Mouse (Mus musculus) intestine, embryonic 14.5 days (tissue): ENCODE results near the gene Icam5. TPM values are rescaled to one million over a fixed set of nuclear protein-coding genes. Genes with fewer than 3 reads are reported as not detected.
"Not testable (repeated sequence)": the region's sequence is repeated elsewhere in the genome, so short reads cannot be mapped to it uniquely, and the experiment has no call there.

ENCODE experiments used
- ATAC-seq: fragments of 200-750 bp; cut with Nextera tagmentation; replicated peaks from 2 replicates; pipeline ENCODE4 v1.8.0; 2017; ENCODE audit warnings: low read depth, moderate number of reproducible peaks, moderate TSS enrichment, moderate library complexity; ENCODE audit not compliant: low FRiP score, low TSS enrichment
- DNase-seq: peaks from one replicate; pipeline ENCODE4 v3.0.0-alpha.2; 2018; ENCODE audit warnings: low spot score
- H3K27ac ChIP-seq: fragments of 300-500 bp; sonication (generic); 2 replicates; pipeline ENCODE4 v1.5.1; 2014; ENCODE audit warnings: low read depth, mild to moderate bottlenecking, control low read depth
- H3K27me3 ChIP-seq: fragments of 300-500 bp; sonication (generic); replicated peaks from 2 replicates; pipeline ENCODE4 v1.6.1; 2014; ENCODE audit warnings: low read length, control low read depth; ENCODE audit not compliant: control insufficient read depth, insufficient read depth
- H3K36me3 ChIP-seq: fragments of 300-500 bp; sonication (generic); 2 replicates; pipeline ENCODE4 v1.6.1; 2014; ENCODE audit warnings: low read length, control low read depth; ENCODE audit not compliant: control insufficient read depth, insufficient read depth
- H3K4me1 ChIP-seq: fragments of 300-500 bp; sonication (generic); replicated peaks from 2 replicates; pipeline ENCODE4 v1.6.1; 2014; ENCODE audit warnings: low read length, control low read depth, mixed read lengths; ENCODE audit not compliant: control insufficient read depth, insufficient read depth
- H3K4me2 ChIP-seq: fragments of 300-500 bp; sonication (generic); 2 replicates; pipeline ENCODE4 v1.6.1; 2014; ENCODE audit warnings: low read length
- H3K4me3 ChIP-seq: fragments of 300-500 bp; sonication (generic); 2 replicates; pipeline ENCODE4 v1.5.1; 2014; ENCODE audit warnings: low read depth, low read length, control low read depth, mixed read lengths
- H3K9ac ChIP-seq: fragments of 300-500 bp; sonication (generic); 2 replicates; pipeline ENCODE4 v1.6.1; 2014; ENCODE audit warnings: mild to moderate bottlenecking, low read length
- H3K9me3 ChIP-seq: fragments of 300-500 bp; sonication (generic); 2 replicates; pipeline ENCODE4 v1.6.1; 2016; ENCODE audit warnings: low read length, control low read depth; ENCODE audit not compliant: control insufficient read depth
- WGBS: fragments of 180-500 bp; shearing (Covaris S2); extraction: QIAGEN DNeasy Blood & Tissue Kit; methylation state at CpG from one replicate; pipeline ENCODE4 v1.1.7; 2014; 5-methylcytosine and 5-hydroxymethylcytosine counted together
- polyA plus RNA-seq: library from polyadenylated mRNA; unstranded; fragments of >200 nt; fragmentation: Nextera tagmentation; extraction: Ambion mirVana; gene quantifications from 2 replicates; pipeline ENCODE4 v1.2.1, GENCODE M21; 2014

Icam5 gene
- polyA plus RNA-seq, 1 experiment from 2014 or later = 0.12 TPM

DNA sequence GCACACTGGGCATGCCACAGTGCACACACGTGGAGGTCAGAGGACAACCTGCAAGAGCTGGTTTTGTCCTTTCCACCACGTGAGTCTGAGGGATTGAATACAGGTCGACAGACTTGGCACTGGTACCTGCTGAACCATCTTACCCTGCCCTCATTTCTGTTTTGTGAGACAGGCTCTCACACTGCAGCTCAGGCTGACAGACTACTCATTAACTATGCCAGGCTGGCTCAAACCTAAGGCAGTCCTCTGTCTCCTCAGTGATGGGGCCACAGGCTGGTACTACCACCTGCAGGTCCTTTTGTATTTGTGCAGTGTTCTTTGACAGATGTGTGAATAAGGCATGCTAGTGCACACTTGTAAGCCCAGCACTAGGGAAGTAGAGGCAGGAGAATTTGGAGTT, 36.8 kb upstream of the Icam5 start:
- ATAC-seq (no peak), DNase-seq (no peak)
- Histone ChIP-seq H3K9ac (no peak overlapping the region), H3K27ac (no peak overlapping the region), H3K27me3 (no peaks in the 10 kb centered on the region), H3K4me3 (no peak overlapping the region), H3K9me3 (no peaks in the 10 kb centered on the region), H3K4me2 (no peak overlapping the region), H3K4me1 (peaks cover 8% of the 10 kb centered on the region), H3K36me3 (no peaks in the 10 kb centered on the region)
- WGBS = 79% methylated on average over 3 of the region's 3 CpGs

DNA sequence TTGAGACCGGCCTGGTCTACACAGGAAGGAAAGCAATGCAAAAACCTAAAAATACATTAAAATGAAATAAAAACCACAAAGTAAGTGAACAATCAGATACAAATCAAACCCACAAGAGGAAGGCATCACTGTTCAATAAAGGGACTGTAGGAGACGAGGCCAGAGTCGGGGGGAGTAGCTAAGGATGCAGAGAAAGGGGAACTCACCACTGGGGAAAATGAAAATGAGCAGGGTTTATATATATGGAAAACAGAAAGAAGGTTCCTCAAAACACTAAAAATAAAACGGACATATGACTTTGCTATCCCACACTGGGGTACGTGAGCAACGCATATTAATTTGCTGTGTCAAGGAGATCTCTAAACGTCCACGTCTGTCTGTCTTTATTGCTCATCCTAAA, 34.8 kb upstream of the Icam5 start:
- H3K4me1 ChIP-seq = no peaks in the 10 kb centered on the region; the same call in 1 of the 2 replicates

GRCm38 (mm10) chr9:20998337-20998736, 33.5 kb upstream of the Icam5 start:
- H3K4me1 ChIP-seq, ATAC-seq, H3K36me3 ChIP-seq, DNase-seq, H3K4me2 ChIP-seq, H3K27ac ChIP-seq, H3K4me3 ChIP-seq, H3K9me3 ChIP-seq, H3K9ac ChIP-seq, H3K27me3 ChIP-seq: not testable (repeated sequence)
- WGBS = 74% methylated on average over 1 of the region's 1 CpGs

More for the DNA sequence above, 34.8 kb upstream of the Icam5 start:
- DNase-seq = no peak
- no peak for ATAC-seq
- Histone ChIP-seq H3K9ac (no peak overlapping the region), H3K9me3 (no peaks in the 10 kb centered on the region), H3K36me3 (no peaks in the 10 kb centered on the region), H3K27me3 (no peaks in the 10 kb centered on the region), H3K4me2 (no peak overlapping the region), H3K27ac (no peak overlapping the region), H3K4me3 (no peak overlapping the region)
- WGBS = 87% methylated on average over 8 of the region's 8 CpGs

DNA sequence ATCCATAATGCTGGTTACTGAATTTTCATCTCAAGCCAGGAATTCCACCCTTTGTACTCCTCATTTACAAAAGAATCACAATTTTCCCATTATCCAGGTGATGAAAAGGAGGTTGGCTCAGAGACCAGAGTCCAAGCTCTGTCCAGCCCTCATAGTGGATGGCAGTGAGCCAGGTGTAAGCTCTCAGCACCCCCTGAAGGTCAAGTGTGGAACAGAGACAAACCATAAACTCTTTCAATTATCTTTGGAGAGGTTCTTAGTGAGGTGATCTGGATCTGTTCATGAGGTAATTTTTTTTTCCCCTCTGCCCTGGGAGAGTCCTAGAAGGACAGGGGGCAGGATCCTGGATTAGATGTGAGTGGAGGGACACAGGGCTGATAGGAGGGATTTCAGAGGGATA, 31.1 kb upstream of the Icam5 start:
- no peak for DNase-seq
- no peak overlapping the region for H3K4me3 ChIP-seq

DNA sequence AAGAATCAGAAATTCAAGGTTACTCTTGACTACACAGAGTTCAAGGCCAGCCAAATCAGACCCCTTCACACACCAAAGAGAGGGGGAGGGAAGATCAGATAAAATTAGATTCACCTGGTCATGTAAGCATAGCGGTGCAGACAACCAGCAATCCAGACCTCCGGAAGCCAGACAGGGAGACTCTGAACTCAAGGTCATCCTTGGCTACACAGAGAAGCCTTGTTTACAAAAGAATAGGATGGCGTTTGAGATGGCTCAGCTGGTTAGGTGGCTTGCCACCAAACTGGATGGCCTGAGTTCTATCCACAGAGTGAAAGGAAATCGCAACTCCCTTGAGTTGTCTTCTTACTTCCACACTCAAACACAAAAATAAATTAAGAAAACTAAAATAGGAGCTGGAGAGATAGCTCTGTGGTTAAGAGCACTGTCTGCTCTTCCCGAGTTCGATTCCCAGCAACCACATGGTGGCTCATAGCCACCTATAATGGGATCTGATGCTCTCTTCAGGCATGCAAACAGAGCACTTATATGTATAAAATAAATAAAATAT, 30.1 kb upstream of the Icam5 start:
- Histone ChIP-seq H3K4me3 (no peak overlapping the region), H3K4me2 (peak overlapping the region; percentile 84; the same call in 1 of the 2 replicates)

More for the DNA sequence above, 31.1 kb upstream of the Icam5 start:
- Histone ChIP-seq H3K36me3 (peaks cover 15% of the 10 kb centered on the region; the same call in 1 of the 2 replicates), H3K9me3 (no peaks in the 10 kb centered on the region), H3K4me1 (peaks cover 5% of the 10 kb centered on the region), H3K9ac (no peak overlapping the region), H3K27ac (no peak overlapping the region), H3K27me3 (no peaks in the 10 kb centered on the region), H3K4me2 (no peak overlapping the region)
- ATAC-seq = no peak

DNA sequence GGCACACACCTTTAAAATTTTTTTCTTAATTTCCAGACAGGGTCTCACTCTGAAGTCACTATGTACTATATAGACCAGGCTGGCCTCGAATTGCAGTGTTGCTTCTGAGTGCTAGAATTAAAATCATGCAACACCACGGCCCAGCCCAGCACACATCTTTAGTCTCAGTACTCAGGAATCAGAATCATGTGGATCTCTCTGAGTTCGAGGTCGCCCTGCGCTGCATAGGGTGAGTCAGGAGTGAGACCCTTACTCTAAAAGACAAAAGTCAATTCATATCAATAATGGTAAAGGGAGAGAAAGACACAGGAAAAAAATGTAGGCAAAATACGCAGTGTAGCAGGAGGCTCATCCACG, 29.6 kb upstream of the Icam5 start:
- no peak for DNase-seq
- Histone ChIP-seq H3K4me3 (peak overlapping the region; percentile 90), H3K36me3 (peaks cover 28% of the 10 kb centered on the region), H3K9ac (peak overlapping the region; percentile 78), H3K27ac (peak overlapping the region; percentile 52), H3K4me2 (peak overlapping the region; percentile 84), H3K4me1 (peaks cover 5% of the 10 kb centered on the region), H3K27me3 (no peaks in the 10 kb centered on the region), H3K9me3 (no peaks in the 10 kb centered on the region)
- peak; percentile 41 for ATAC-seq
- WGBS = 14% methylated on average over 7 of the region's 7 CpGs

More for the DNA sequence above, 30.1 kb upstream of the Icam5 start:
- ATAC-seq = no peak
- no peaks in the 10 kb centered on the region for H3K9me3 ChIP-seq
- H3K4me1 ChIP-seq = peaks cover 5% of the 10 kb centered on the region
- no peak overlapping the region for H3K9ac ChIP-seq
- H3K36me3 ChIP-seq = peaks cover 23% of the 10 kb centered on the region
- DNase-seq = no peak
- H3K27ac ChIP-seq = no peak overlapping the region
- H3K27me3 ChIP-seq = no peaks in the 10 kb centered on the region
- 53% methylated on average over 6 of the region's 6 CpGs for WGBS

DNA sequence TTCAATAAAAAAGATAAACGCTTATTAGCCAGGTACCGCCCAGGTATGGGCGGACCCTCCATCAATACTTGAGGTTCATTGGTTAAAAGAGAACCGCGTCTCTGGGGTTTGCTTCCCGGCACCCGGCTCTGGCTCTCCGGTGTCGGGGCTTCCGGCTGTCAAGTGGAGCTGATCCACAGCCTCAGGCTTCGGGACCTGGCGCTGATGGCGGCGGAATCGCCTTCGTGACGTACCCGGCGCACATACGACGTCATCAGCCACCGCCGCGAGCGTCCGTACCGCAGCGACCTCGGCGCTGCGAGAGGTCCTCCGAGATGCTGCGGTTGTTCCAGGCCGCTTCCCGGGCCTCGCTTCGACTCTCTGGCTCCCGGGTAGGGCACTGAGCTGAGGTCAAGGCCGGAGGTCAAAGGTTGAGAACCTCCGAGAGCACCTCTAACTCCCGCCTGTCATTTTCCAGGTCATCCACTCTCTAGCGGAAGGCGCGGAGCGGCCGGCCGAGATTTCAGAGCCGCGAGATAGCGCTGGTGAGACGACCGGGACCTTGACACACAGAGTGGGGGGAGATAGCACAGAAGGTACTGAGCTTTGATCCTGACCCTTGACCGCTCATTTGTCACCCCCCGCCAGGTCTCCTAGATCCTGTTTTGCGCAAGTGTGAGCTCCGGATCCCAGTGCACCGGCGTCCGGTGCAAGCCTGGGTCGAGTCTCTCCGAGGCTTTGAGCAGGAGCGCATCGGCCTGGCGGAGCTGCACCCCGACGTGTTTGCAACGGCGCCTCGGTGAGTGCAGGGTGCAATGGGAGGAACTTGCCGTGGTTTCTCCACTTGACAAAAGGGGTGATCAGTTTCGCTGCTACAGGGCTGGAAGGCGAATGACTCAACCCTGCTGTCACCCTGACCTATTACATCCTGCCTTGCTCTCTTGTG, 29.0 kb upstream of the Icam5 start, which contains the start of gene Mrpl4:
TSS of gene Mrpl4 (plus strand) at position 112 of the 925 bp plus-strand sequence.
- ATAC-seq = peak; percentile 87
- peaks cover 5% of the 10 kb centered on the region for H3K4me1 ChIP-seq
- no peaks in the 10 kb centered on the region for H3K9me3 ChIP-seq
- DNase-seq = peak; percentile 98
- H3K27ac ChIP-seq = peak within 1 kb of the TSS; percentile 52
- H3K4me3 ChIP-seq = peak within 1 kb of the TSS; percentile 90
- WGBS = under 1% methylated on average over 72 of the region's 72 CpGs
- no peaks in the 10 kb centered on the region for H3K27me3 ChIP-seq
- H3K36me3 ChIP-seq = peaks cover 35% of the 10 kb centered on the region
- peak within 1 kb of the TSS; percentile 84 for H3K4me2 ChIP-seq
- peak within 1 kb of the TSS; percentile 78 for H3K9ac ChIP-seq

- peaks cover 5% of the 10 kb centered on the region for H3K4me1 ChIP-seq
- no peak overlapping the region for H3K9ac ChIP-seq
- no peaks in the 10 kb centered on the region for H3K9me3 ChIP-seq
- WGBS = 92% methylated on average over 10 of the region's 10 CpGs
- ATAC-seq (no peak), DNase-seq (no peak)
- no peaks in the 10 kb centered on the region for H3K27me3 ChIP-seq
- no peak overlapping the region for H3K27ac ChIP-seq
- H3K4me3 ChIP-seq = no peak overlapping the region
- H3K36me3 ChIP-seq = peaks cover 47% of the 10 kb centered on the region
- no peak overlapping the region for H3K4me2 ChIP-seq
Measured at GRCm38 (mm10) chr9:21007313-21007952, 24.4 kb upstream of the Icam5 start.
